Mouse (Mus musculus) frontal cortex, adult 2 months (tissue): ENCODE measurements around the gene Ago4. TPM values are rescaled to one million over a fixed set of nuclear protein-coding genes. Genes with fewer than 3 reads are reported as not detected.
"Not testable (repeated sequence)": the region's sequence is repeated elsewhere in the genome, so short reads cannot be mapped to it uniquely, and the experiment has no call there.

ENCODE experiments used
- DNase-seq, 2 experiments: peaks; one replicate each; pipeline ENCODE4 v3.0.0; 2022; ENCODE audit warnings: low spot score in 1 of 2; ENCODE audit errors: extremely low spot score in 1 of 2
- polyA plus RNA-seq: library from polyadenylated mRNA; depleted of rRNA; stranded (reverse); fragments of >200 nt; gene quantifications from 2 replicates; pipeline ENCODE4 v1.2.3, GENCODE M21; 2012; rRNA removed

The Ago4 gene
- 6.4 and 6.8 TPM in 2 replicates for polyA plus RNA-seq

GRCm38 (mm10) chr4:126532827-126533728 lies at the start of gene Ago4:
Gene Ago4, minus strand, starts transcription at chr4:126533472.
- DNase-seq: peak in 1 of 2 experiments; percentile 39

GRCm38 (mm10) chr4:126579077-126579476 lies 45.8 kb upstream of the Ago4 start:
- no peak for DNase-seq

GRCm38 (mm10) chr4:126577920-126578319 lies 44.6 kb upstream of the Ago4 start:
- DNase-seq: no peak

- DNase-seq: peak in 1 of 2 experiments; percentile 51
Observed at GRCm38 (mm10) chr4:126576281-126576680, 43.0 kb upstream of the Ago4 start.

- no peak for DNase-seq
Observed at GRCm38 (mm10) chr4:126569783-126570182, 36.5 kb upstream of the Ago4 start.

- no peak for DNase-seq
Observed at GRCm38 (mm10) chr4:126567243-126567642, 34.0 kb upstream of the Ago4 start.

GRCm38 (mm10) chr4:126563798-126564197 lies 30.5 kb upstream of the Ago4 start:
- no peak for DNase-seq

- peak; percentile 51 to 86 for DNase-seq
Observed at GRCm38 (mm10) chr4:126556809-126557711, 23.8 kb upstream of the Ago4 start, which contains the start of gene Clspn. Gene Clspn, plus strand, starts transcription at chr4:126556935.

GRCm38 (mm10) chr4:126554462-126554861 lies 21.2 kb upstream of the Ago4 start:
- DNase-seq: peak in 1 of 2 experiments; percentile 56

- no peak for DNase-seq
Observed at GRCm38 (mm10) chr4:126553685-126554084, 20.4 kb upstream of the Ago4 start.

- peak in 1 of 2 experiments; percentile 56 for DNase-seq
Observed at GRCm38 (mm10) chr4:126553105-126553504, 19.8 kb upstream of the Ago4 start.

GRCm38 (mm10) chr4:126552136-126552535 lies 18.9 kb upstream of the Ago4 start:
- no peak for DNase-seq

- DNase-seq: no peak
Observed at GRCm38 (mm10) chr4:126546183-126546582, 12.9 kb upstream of the Ago4 start.

GRCm38 (mm10) chr4:126545703-126546102 lies 12.4 kb upstream of the Ago4 start:
- DNase-seq: no peak

GRCm38 (mm10) chr4:126545016-126545415 lies 11.7 kb upstream of the Ago4 start:
- DNase-seq: no peak

GRCm38 (mm10) chr4:126542838-126543237 lies 9.6 kb upstream of the Ago4 start:
- DNase-seq: no peak

GRCm38 (mm10) chr4:126540487-126541071 lies 7.3 kb upstream of the Ago4 start:
- no peak for DNase-seq

- no peak for DNase-seq
Observed at GRCm38 (mm10) chr4:126536865-126537264, 3.6 kb upstream of the Ago4 start.

GRCm38 (mm10) chr4:126535631-126536030 lies 2.4 kb upstream of the Ago4 start:
- not testable (repeated sequence) for DNase-seq

- DNase-seq: no peak
Observed at GRCm38 (mm10) chr4:126533729-126534070, 428 bp upstream of the Ago4 start.

- no peak for DNase-seq
Observed at GRCm38 (mm10) chr4:126532292-126532691, 980 bp downstream of the Ago4 start.
